Mouse (Mus musculus) liver, postnatal 0 days (tissue): Measurements from ENCODE around the gene Tmem107. TPM values are rescaled to one million over a fixed set of nuclear protein-coding genes. Genes with fewer than 3 reads are reported as not detected.
A peak's percentile ranks its signal among the peaks of the same experiment; 100 is the strongest.

ENCODE experiments used
- ATAC-seq: fragments of 200-750 bp; cut with Nextera tagmentation; 2 replicates; pipeline ENCODE4 v1.8.0; 2017; ENCODE audit warnings: mild to moderate bottlenecking, moderate library complexity
- DNase-seq: peaks from one replicate; pipeline ENCODE4 v3.0.0-alpha.2; 2016
- H3K27ac ChIP-seq: fragments of 300-500 bp; sonication (generic); 2 replicates; pipeline ENCODE4 v1.5.1; 2014; ENCODE audit warnings: antibody characterized with exemption, moderate library complexity, mild to moderate bottlenecking, low read depth
- H3K27me3 ChIP-seq: fragments of 300-500 bp; sonication (generic); 2 replicates; pipeline ENCODE4 v1.6.1; 2014; ENCODE audit warnings: low read length, control low read depth, mixed read lengths; ENCODE audit not compliant: insufficient read depth
- H3K36me3 ChIP-seq: fragments of 300-500 bp; sonication (generic); replicated peaks from 2 replicates; pipeline ENCODE4 v1.6.1; 2014; ENCODE audit warnings: mild to moderate bottlenecking, control low read depth, low read length, moderate library complexity, mixed read lengths; ENCODE audit not compliant: insufficient read depth
- H3K4me1 ChIP-seq: fragments of 300-500 bp; sonication (generic); 2 replicates; pipeline ENCODE4 v1.6.1; 2014; ENCODE audit warnings: antibody characterized with exemption, mild to moderate bottlenecking, control low read depth; ENCODE audit not compliant: insufficient read depth
- H3K4me2 ChIP-seq: fragments of 300-500 bp; sonication (generic); 2 replicates; pipeline ENCODE4 v1.6.1; 2014; ENCODE audit warnings: low read depth, mild to moderate bottlenecking, low read length, moderate library complexity, mixed read lengths
- H3K4me3 ChIP-seq: fragments of 300-500 bp; sonication (generic); 2 replicates; pipeline ENCODE4 v1.5.1; 2014; ENCODE audit warnings: low read depth, low read length
- H3K9ac ChIP-seq: fragments of 300-500 bp; sonication (generic); replicated peaks from 2 replicates; pipeline ENCODE4 v1.6.1; 2014; ENCODE audit warnings: mild to moderate bottlenecking, moderate library complexity
- H3K9me3 ChIP-seq: fragments of 300-500 bp; sonication (generic); 2 replicates; pipeline ENCODE4 v1.6.1; 2016; ENCODE audit warnings: mild to moderate bottlenecking, control low read depth, low read length, mixed read lengths
- CTCF ChIP-seq: sonication (generic); IDR thresholded peaks from 2 replicates; pipeline ENCODE4 v1.5.1; 2016; ENCODE audit warnings: antibody characterized with exemption, low read depth
- EP300 ChIP-seq: IDR thresholded peaks from 2 replicates; pipeline ENCODE4 v1.6.1; 2016; ENCODE audit warnings: antibody characterized with exemption, low read depth, mild to moderate bottlenecking
- WGBS: fragments of 180-500 bp; shearing (Covaris S2); extraction: QIAGEN DNeasy Blood & Tissue Kit; methylation state at CpG from one replicate; pipeline ENCODE4 v1.1.7; 2014; ENCODE audit not compliant: insufficient replicate concordance; 5-methylcytosine and 5-hydroxymethylcytosine counted together
- polyA plus RNA-seq: library from polyadenylated mRNA; unstranded; fragments of >200 nt; fragmentation: Nextera tagmentation; extraction: Ambion mirVana; gene quantifications from 2 replicates; pipeline ENCODE4 v1.2.1, GENCODE M21; 2015

The Tmem107 gene
- polyA plus RNA-seq, 1 experiment from 2014 or later: 13.0 TPM

GRCm38 (mm10) chr11:69065394-69065925, 5.1 kb upstream of the Tmem107 start:
- Histone ChIP-seq H3K9ac (no peak overlapping the region), H3K27ac (no peak overlapping the region), H3K4me1 (peaks cover 43% of the 10 kb centered on the region), H3K36me3 (no peaks in the 10 kb centered on the region), H3K4me2 (peak overlapping the region; percentile 74; the same call in 1 of the 2 replicates), H3K4me3 (no peak overlapping the region), H3K27me3 (no peaks in the 10 kb centered on the region), H3K9me3 (no peaks in the 10 kb centered on the region)
- no peak for ATAC-seq
- no peak for DNase-seq
- TF ChIP-seq CTCF (no peak), EP300 (no peak)
- 77% methylated on average over 3 of the region's 3 CpGs for WGBS

- Histone ChIP-seq H3K4me1 (peaks cover 39% of the 10 kb centered on the region), H3K4me3 (peak overlapping the region; percentile 36), H3K4me2 (peak overlapping the region; percentile 74), H3K36me3 (no peaks in the 10 kb centered on the region), H3K9ac (peak overlapping the region; percentile 47), H3K9me3 (no peaks in the 10 kb centered on the region), H3K27me3 (no peaks in the 10 kb centered on the region), H3K27ac (peak overlapping the region; percentile 41; the same call in 1 of the 2 replicates)
- ATAC-seq (0 out of 2 replicates have a peak, but pooled peaks have one; percentile 11), DNase-seq (peak; percentile 60)
- no peak for TF ChIP-seq EP300
- no peak for TF ChIP-seq CTCF
- 3% methylated on average over 29 of the region's 29 CpGs for WGBS
Measured at GRCm38 (mm10) chr11:69066163-69066861, 4.3 kb upstream of the Tmem107 start.

- Histone ChIP-seq H3K4me3 (no peak overlapping the region), H3K4me1 (peaks cover 41% of the 10 kb centered on the region), H3K9ac (no peak overlapping the region; the same call in 1 of the 2 replicates), H3K9me3 (no peaks in the 10 kb centered on the region), H3K27me3 (no peaks in the 10 kb centered on the region), H3K36me3 (no peaks in the 10 kb centered on the region), H3K4me2 (peak overlapping the region; percentile 74), H3K27ac (no peak overlapping the region)
- ATAC-seq (peak; percentile 7; the same call in 1 of the 2 replicates), DNase-seq (peak; percentile 90)
- TF ChIP-seq EP300: 0 out of 2 replicates have a peak, but pooled peaks have one; percentile 28
- peak; percentile 93 for TF ChIP-seq CTCF
- WGBS: 9% methylated on average over 8 of the region's 8 CpGs
Measured at GRCm38 (mm10) chr11:69066956-69067355, 3.6 kb upstream of the Tmem107 start.

- 52% methylated on average over 6 of the region's 6 CpGs for WGBS
- Histone ChIP-seq H3K27ac (no peak overlapping the region), H3K4me2 (no peak overlapping the region; the same call in 1 of the 2 replicates), H3K4me1 (peaks cover 43% of the 10 kb centered on the region), H3K9ac (no peak overlapping the region), H3K9me3 (no peaks in the 10 kb centered on the region), H3K4me3 (no peak overlapping the region), H3K36me3 (no peaks in the 10 kb centered on the region), H3K27me3 (no peaks in the 10 kb centered on the region)
- DNase-seq: no peak
- TF ChIP-seq EP300 (no peak), CTCF (no peak)
- ATAC-seq: no peak
Measured at GRCm38 (mm10) chr11:69067601-69068000, 3.0 kb upstream of the Tmem107 start.

GRCm38 (mm10) chr11:69070093-69070492, 513 bp upstream of the Tmem107 start:
- H3K27me3 ChIP-seq: no peaks in the 10 kb centered on the region
- peak overlapping the region; percentile 58 for H3K4me3 ChIP-seq
- TF ChIP-seq EP300 (no peak), CTCF (no peak)
- no peaks in the 10 kb centered on the region for H3K9me3 ChIP-seq
- H3K4me1 ChIP-seq: peaks cover 49% of the 10 kb centered on the region
- H3K9ac ChIP-seq: peak overlapping the region; percentile 71
- no peak for ATAC-seq
- no peak for DNase-seq
- peak overlapping the region; percentile 89 for H3K4me2 ChIP-seq
- H3K36me3 ChIP-seq: no peaks in the 10 kb centered on the region
- 4% methylated on average over 13 of the region's 13 CpGs for WGBS
- H3K27ac ChIP-seq: peak overlapping the region; percentile 50

GRCm38 (mm10) chr11:69071262-69071661, 656 bp downstream of the Tmem107 start:
- ATAC-seq (no peak), DNase-seq (no peak)
- Histone ChIP-seq H3K4me2 (peak overlapping the region; percentile 89), H3K4me3 (peak overlapping the region; percentile 58), H3K9ac (peak overlapping the region; percentile 71), H3K9me3 (no peaks in the 10 kb centered on the region), H3K36me3 (no peaks in the 10 kb centered on the region), H3K4me1 (peaks cover 44% of the 10 kb centered on the region), H3K27ac (peak overlapping the region; percentile 50), H3K27me3 (no peaks in the 10 kb centered on the region)
- no peak for TF ChIP-seq CTCF
- no peak for TF ChIP-seq EP300
- WGBS: 29% methylated on average over 9 of the region's 9 CpGs
